Mouse (Mus musculus) CD4-positive helper T cell, adult 2 months (primary cell): ENCODE results near the gene B430218F22Rik.
"Not testable (repeated sequence)": the region's sequence is repeated elsewhere in the genome, so short reads cannot be mapped to it uniquely, and the experiment has no call there.

Source experiments
- DNase-seq: peaks from one replicate; pipeline ENCODE4 v3.0.0-alpha.2; 2012; ENCODE audit warnings: low read depth, missing footprints, low spot score

Gene B430218F22Rik

DNA sequence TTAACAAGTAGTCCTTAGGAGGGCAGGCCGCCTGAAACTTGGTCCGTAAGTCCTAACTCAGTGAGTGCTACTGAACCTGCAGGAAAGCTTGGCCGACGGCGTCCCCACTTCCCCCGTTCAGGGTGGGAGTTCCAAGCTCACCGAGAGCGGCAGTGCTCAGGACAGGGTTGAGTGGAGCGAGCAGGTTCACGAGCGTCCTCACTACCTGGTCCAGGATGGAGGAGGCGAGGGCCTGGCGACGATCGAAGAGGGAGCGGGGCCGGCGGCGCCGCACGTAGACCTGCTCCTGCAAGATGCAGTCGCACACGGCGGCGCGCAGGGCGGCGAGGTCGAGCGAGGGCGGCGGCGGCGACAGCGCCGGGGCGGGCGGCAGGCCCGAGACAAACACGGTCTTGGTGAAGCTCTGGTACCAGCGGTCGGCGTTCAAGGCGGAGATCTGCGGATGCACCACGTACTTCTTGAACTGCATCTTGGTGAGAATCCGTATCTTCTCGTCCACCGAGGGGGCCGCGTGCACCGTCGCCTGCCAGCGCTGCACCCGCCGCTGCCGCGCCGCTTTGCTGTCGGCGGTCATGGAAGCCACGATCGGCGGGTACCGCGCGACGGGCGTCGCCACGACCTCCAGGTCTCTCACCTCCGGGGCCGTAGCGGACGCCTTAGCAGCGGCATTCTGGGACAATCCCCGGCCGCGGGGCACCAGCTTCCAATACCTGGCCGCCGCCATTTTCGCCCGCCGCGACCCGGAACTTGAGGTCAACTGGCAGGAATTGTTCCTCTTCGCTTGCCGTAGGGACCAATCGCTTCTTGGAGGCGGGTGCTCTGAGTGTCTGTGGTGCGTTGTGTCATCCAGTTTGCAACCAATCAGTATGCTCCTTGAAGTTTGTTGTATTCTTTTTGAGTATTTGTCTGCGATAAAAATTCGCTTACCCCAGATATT is at the start of gene B430218F22Rik, which contains the start of gene Mrps30:
Gene B430218F22Rik (plus strand): TSS at position 120 of the 937 bp plus-strand sequence.
Gene Mrps30 (minus strand): TSS at position 742 of the 937 bp plus-strand sequence.
- DNase-seq = peak; percentile 96

DNA sequence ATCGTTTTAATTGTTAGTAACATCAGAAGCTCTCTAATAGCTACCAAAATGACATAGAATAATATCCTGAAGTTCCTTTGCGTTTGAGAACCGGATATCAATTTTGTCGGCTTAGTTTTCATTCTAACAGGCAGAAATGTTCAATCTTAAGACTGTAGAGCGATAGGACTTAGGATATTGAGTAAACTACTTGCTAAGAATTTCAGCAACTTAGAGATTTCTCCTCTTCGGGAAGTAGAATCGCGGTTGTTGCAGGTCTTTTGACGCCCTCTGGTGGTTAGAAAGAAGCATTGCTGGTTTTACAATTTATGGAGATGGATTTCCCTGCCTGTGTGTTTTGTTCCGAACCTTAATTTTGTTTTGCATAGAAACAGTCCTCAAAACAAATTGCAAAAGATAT is 36.2 kb upstream of the B430218F22Rik start:
- DNase-seq = peak; percentile 6

DNA sequence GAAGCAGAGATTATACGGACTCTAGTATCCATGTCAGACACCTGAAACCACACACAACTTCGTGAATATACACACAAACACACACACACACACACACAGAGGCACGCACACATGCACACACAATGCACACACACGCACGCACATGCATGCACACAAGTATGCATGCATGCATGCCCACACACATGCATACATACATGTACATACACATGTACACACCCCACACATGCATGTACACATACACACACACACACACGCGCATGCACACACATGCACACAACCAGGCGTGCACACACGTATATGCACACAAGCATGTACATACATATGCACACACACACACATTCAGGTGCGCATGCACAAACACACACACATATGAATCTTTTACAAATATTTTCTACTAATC is 35.6 kb upstream of the B430218F22Rik start:
- DNase-seq = no peak

DNA sequence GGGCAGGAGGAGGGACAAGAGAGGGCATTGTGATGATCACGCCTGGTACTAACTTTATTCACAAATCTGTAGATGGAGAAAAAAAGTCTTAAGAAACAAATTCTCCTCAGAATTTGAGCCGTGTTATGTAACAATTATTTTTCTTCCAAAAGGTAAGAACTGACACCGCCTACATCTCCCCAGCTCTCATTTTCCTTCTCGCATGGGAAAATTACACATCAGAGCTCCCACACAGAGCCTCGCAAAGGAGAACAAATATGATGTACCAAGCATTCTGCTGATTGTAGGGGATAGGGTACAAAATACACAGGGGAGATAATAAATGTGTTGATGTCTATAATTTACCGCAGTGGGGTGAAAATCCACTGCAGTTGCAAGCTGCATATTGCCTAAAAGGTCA is 23.1 kb upstream of the B430218F22Rik start:
- DNase-seq = no peak

DNA sequence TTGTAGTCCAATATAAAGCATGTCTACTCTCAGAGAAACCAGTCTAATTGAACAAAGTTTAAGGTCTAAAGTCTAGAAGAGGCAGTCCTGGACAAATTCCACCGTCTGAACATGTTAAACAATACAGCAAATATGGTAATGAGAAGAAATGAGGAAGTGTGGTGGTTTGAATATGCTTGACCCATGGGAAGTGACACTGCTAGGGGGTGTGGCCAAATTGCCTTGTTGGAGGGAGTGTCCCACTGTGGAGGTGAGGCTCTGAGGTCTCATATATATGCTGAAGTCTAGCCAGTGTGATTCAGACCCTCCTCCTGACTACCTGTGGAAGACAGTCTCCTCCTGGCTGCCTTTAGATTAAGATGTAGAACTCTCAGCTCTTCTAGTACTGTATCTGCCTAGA is 20.7 kb upstream of the B430218F22Rik start:
- DNase-seq = no peak

DNA sequence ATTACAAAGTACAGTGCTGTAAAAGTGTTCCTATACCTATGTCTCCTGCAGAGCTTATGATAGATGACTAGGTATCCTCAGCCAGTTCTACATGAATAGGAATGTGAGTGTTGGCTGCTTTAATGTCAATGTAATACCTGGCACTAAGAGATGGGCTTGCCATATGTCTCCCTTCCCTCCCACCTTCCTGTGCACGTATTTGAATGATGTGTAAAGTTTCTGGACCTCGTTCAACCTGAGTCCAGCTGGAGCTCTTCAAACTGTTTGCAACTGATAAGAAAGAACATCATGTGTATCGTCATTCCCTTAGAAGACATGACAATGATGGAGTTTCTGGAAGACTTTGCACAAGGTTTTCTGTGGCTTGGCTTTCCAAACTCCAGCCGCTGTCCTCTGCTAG is 13.6 kb upstream of the B430218F22Rik start:
- no peak for DNase-seq

DNA sequence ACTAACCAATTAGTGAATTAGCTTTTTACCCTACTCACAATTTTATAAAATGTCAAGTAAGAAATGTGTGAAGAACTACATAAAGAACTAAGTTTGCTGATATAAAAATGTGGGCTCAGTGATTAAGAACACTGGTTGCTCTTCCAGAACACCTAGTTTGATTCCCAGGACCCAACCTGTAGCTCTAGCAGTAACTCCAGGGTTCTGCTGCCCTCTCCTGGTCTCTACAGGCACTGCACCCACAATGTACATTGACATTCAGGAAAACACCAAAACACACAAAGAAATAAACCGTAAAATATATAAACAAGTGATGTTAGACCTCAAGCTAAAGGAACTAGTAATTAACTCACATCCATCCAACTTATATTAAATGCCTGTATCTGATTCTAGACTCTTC is 7.3 kb upstream of the B430218F22Rik start:
- peak; percentile 51 for DNase-seq

DNA sequence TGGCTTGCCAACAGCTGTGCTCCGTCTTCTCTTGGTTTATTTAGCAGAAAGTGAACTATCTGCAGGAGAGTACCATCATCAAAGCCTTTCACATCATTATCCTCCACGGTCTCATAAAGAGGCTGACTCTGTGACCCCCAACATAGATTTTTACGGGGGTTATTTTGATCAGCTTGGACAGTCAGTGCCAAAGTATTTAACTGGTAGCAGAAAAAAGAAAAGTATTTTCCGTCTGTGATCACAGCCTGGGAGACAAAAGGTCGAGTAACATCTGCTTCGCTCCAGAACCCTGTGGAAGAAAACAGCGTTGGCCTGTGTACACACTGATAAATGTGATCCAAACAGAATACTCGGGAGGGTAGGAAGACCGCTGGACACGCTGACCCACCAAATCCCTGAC is 6.0 kb upstream of the B430218F22Rik start:
- no peak for DNase-seq

DNA sequence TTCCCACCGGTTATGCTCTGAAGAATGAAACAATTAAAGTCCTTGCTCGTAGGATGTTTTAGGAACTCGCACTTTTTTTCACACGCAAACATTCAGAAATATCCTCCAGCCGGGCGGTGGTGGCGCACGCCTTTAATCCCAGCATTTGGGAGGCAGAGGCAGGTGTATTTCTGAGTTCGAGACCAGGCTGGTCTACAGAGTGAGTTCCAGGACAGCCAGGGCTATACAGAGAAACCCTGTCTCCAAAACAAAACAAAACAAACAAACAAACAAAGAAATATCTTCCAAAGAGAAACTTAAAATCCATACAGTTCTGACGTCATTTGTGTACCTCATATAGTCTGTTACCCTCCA is 995 bp downstream of the B430218F22Rik start:
- DNase-seq = not testable (repeated sequence)

DNA sequence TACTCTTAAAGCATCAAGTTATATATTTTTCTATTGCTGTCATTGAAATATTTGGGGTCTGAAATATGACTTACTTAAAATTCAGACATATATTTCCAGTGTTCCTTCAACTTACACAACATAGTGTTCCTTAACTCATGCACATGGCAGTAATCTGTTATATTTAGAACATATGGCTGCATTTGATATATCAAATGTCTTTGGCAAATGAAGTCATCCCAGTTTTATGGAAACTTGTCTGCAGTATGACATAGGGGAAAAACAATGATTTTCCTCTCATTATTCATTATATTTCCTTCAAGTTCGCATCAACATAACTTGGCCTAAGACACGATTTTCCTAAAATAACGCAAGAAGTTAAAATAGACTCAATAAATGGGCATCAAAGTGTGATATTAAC is 9.4 kb downstream of the B430218F22Rik start:
- no peak for DNase-seq

DNA sequence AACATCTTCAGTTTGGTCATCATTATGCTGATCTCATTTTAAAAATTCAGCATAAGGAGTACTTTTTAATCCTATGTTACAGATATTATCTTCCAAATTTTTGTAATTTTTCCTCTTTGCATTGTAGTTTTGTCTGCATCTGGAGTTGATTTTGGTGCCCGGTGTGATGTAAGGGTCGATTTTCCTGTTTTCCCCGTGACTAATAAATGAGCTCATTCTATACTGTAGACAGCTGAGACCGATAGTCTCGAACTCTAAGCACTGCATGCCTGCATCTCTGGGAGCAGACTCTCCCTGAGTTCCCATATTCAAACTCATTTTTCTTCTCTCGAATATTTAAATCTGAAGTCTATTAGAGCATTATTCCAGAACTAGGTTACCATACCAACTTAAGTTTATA is 13.9 kb downstream of the B430218F22Rik start:
- DNase-seq = no peak

DNA sequence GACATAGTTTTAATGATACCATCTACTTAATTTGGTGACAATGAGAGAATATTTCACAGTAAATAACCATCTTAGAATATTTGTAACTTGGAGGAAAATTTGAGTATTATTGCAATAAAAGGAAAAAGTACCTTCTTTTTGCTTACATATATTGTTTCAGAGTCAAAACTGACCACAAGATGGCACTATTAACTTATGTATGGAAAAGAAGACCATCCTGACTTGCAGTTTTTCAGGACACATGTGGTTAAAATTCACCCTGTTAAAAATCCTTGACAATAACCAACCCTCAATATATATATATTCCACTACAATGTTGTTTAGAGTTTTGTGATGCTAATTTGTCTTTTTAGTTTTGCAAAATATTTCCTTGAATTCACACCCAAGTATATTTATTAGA is 17.1 kb downstream of the B430218F22Rik start:
- no peak for DNase-seq

DNA sequence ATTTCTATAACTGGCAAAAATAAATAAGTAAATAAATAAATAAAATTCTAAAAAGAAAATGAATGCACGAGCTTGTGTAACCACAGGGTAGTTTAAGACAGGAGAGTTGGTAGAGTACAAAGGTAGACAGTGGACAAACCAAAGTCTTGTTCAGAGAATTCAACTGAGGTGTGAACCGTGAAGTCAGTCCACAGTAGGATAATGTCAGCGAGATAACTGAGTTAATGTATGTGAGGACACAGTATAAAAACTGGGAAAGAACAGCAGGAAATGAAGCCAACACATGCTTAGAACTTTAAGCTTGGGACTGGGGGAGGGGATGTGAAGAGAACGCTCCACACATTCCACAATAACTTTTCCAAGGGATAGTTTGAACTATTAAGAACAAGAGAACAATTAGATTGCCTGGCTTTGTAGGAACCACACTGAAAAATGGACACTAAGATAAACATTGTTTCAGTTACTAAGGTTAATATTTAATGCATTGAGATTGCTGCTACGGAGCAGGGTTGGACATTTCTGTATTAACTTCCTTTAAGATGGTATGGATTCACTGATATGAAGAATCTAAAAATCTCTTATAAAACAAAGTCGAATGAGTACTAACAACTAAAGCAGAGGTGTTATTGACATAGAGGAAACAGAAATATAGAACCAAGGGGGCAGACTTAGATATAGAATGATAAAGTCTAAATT is 25.0 kb downstream of the B430218F22Rik start:
- DNase-seq = no peak

DNA sequence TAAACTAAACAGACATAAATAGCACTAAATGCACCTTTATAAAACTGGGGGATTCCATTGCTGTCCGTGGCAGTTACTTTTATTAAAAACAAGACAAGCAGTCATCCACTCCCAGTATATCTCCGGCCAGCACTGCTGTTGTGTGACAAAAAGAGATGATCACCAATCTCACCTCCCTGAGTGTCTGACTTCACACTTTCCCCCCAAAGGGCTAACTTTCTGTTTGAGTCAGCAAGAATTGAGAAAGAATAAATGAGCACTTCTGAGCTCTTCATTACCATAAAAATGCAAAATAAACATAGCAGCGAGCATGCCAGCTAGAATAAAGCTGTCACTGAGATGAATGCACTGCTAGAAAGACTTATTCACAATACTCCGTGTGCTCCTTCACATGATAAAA is 31.7 kb downstream of the B430218F22Rik start:
- no peak for DNase-seq

DNA sequence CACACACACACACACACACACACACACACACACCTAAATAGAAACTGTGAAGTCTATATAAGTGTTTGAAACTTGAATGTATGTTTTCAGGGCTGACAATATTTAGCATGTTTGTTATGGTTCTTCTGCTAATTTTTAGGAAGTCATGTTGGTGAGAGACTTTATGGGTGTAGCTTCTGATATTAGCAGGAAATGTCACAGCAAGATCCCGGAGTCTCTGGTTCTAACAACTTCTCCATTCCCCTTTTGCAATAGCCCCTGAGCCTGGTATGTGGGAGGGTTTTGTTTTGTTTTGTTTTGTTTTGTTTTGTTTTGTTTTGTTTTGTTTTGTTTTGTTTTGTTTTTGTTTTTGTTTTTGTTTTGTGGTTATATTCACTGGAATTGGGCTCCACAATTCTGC is 34.0 kb downstream of the B430218F22Rik start:
- no peak for DNase-seq

DNA sequence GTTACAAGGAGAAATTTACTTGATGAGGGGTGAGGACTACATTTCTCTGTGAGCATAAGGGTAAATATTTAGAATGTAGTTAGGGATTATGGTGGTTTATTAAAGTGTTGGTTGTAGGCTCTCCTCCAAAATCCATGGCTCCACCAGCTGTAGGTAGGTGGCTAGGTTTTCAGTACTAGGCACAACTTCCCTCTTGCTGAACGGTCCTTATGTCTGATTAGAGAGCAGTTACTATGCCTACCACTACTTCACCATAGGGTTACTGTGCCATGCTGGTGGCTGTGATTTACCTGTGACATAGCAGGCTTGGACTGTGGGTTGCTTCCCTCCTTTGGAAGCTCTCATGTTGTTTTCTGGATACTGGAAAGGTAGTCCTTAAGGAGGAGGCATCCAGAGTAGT is 34.4 kb downstream of the B430218F22Rik start:
- DNase-seq = no peak
